Mouse (Mus musculus): Measurements from ENCODE around the gene Gm17571. TPM values are rescaled to one million over a fixed set of nuclear protein-coding genes. Genes with fewer than 3 reads are reported as not detected.

The Gm17571 gene
- total and polyA plus RNA-seq, 3 experiments, result not detected

DNA sequence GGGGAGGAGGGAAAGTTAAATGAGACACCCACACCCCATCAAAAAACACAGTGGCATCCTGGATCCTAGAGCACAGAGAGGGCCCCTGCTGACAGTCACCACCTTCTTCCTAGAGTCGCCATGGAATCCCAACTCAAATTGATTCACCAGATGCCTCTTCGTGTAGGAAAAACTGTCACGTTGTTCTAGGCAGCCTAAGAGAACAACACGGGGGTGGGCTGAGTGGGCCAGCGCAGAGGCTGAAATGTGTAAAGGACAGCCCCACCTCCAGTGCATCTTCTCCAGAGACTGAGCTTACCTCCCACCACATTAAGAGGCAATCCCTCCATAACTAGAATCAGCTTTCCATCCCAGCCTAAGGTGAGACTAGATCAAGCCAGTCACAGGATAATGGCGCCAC is 11.2 kb upstream of the Gm17571 start:
- in situ Hi-C loops (cut with MboI; ENCODE audit: low pct_ligation_motif_present, low pct_unique_long_range_greater_than_20kb, low sequenced_read_pairs), result no loop called here
- Histone ChIP-seq H3K4me2 (ENCODE audit: insufficient read depth, low read depth, poor library complexity, severe bottlenecking) (no peak overlapping the region), H3K4me3 (replicated peaks in 1 of 3; ENCODE audit: low read depth in 2 of 3, low read length in 2 of 3, poor library complexity in 1 of 3) (no peak overlapping the region), H3K9me3 (replicated peaks; ENCODE audit: low read length) (no peaks in the 10 kb centered on the region), H3K27ac (ENCODE audit: insufficient read depth, low read depth) (no peak overlapping the region), H3K79me2 (replicated peaks; ENCODE audit: control insufficient read depth, extremely low read depth, insufficient read depth, poor library complexity, severe bottlenecking) (peaks cover 1% of the 10 kb centered on the region), H3K4me1 (ENCODE audit: control insufficient read depth in 1 of 2, insufficient read depth in 2 of 2) (0 out of 4 replicates have a peak, but pooled peaks cover 0 to 9% of the 10 kb centered on the region in 2 experiments), H3K27me3 (replicated peaks) (no peaks in the 10 kb centered on the region), H3K9ac (ENCODE audit: insufficient read depth, low read depth) (no peak overlapping the region), H3K36me3 (replicated peaks in 1 of 2; ENCODE audit: control insufficient read depth in 1 of 2, insufficient read depth in 1 of 2, low read length in 1 of 2) (peaks cover 0 to 12% of the 10 kb centered on the region in 2 experiments)
- dilution Hi-C loops (cut with MboI; ENCODE audit: extremely low pct_ligation_motif_present, extremely low pct_unique_long_range_greater_than_20kb, low sequenced_read_pairs), result no loop called here
- DNase-seq (ENCODE audit: extremely low read depth), result no peak
- no peak for TF ChIP-seq PAX5 (IDR thresholded peaks at IDR 0.05; ENCODE audit: low read length)
- no peak for TF ChIP-seq EP300 (IDR thresholded peaks at IDR 0.05; ENCODE audit: low read length)
- no peak for TF ChIP-seq ZNF384 (IDR thresholded peaks at IDR 0.05; ENCODE audit: low read depth, low read length)
- TF ChIP-seq POLR2AphosphoS2 (IDR thresholded peaks at IDR 0.05; ENCODE audit: low read depth, low read length), result no peak
- no peak for TF ChIP-seq NELFE (IDR thresholded peaks at IDR 0.05; ENCODE audit: low read depth, low read length)
- TF ChIP-seq SIN3A (IDR thresholded peaks at IDR 0.05; ENCODE audit: low read length), result no peak
- no peak for TF ChIP-seq USF1 (IDR thresholded peaks at IDR 0.05; ENCODE audit: low read depth, low read length)
- TF ChIP-seq POLR2A (IDR thresholded peaks at IDR 0.05; ENCODE audit: low read depth, low read length), result no peak
- no peak for TF ChIP-seq TBP (conservative IDR thresholded peaks at IDR 0.05; ENCODE audit: low read depth, low read length)
- no peak for TF ChIP-seq MAFK (IDR thresholded peaks at IDR 0.05; ENCODE audit: insufficient replicate concordance, low read length)
- no peak for TF ChIP-seq KAT2A (IDR thresholded peaks at IDR 0.05; ENCODE audit: insufficient replicate concordance, low read length)
- TF ChIP-seq TCF12 (IDR thresholded peaks at IDR 0.05; ENCODE audit: low read depth, low read length), result no peak
- TF ChIP-seq CHD2 (IDR thresholded peaks at IDR 0.05; ENCODE audit: low read length), result no peak

DNA sequence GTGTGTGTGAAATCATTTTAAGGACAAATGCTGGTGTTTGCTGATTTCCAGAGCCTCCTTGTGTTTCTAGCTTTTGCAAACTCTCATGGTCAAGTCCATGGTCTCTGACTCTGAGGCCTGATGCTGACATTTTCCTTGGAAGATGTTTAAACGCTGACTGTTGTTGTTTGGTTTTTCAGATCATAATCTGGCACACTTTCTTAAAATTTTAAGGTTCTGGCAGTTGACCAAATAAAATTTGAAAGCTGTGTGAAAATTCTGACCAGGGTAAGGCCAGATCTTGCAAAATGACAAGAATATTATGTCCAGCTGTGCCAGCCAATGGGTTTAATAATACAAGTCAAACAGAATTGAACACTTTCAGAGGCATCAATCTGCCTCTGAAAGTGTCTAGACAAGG is 8.7 kb upstream of the Gm17571 start:
- peaks cover 1% of the 10 kb centered on the region for H3K79me2 ChIP-seq (replicated peaks; ENCODE audit: control insufficient read depth, extremely low read depth, insufficient read depth, poor library complexity, severe bottlenecking)

GRCm38 (mm10) chr9:13454651-13455123 is 8.1 kb upstream of the Gm17571 start:
- Histone ChIP-seq H3K27me3 (replicated peaks) (no peaks in the 10 kb centered on the region), H3K4me2 (ENCODE audit: insufficient read depth, low read depth, poor library complexity, severe bottlenecking) (no peak overlapping the region), H3K36me3 (replicated peaks in 1 of 2; ENCODE audit: control insufficient read depth in 1 of 2, insufficient read depth in 1 of 2, low read length in 1 of 2) (peaks cover 3 to 24% of the 10 kb centered on the region in 2 experiments), H3K9ac (ENCODE audit: insufficient read depth, low read depth) (no peak overlapping the region), H3K27ac (ENCODE audit: insufficient read depth, low read depth) (no peak overlapping the region), H3K9me3 (replicated peaks; ENCODE audit: low read length) (no peaks in the 10 kb centered on the region), H3K4me1 (ENCODE audit: control insufficient read depth in 1 of 2, insufficient read depth in 2 of 2) (0 out of 4 replicates have a peak, but pooled peaks cover 0 to 9% of the 10 kb centered on the region in 2 experiments), H3K79me2 (replicated peaks; ENCODE audit: control insufficient read depth, extremely low read depth, insufficient read depth, poor library complexity, severe bottlenecking) (peaks cover 1% of the 10 kb centered on the region), H3K4me3 (replicated peaks in 1 of 3; ENCODE audit: low read depth in 2 of 3, low read length in 2 of 3, poor library complexity in 1 of 3) (no peak overlapping the region)
- in situ Hi-C loops (cut with MboI; ENCODE audit: low pct_ligation_motif_present, low pct_unique_long_range_greater_than_20kb, low sequenced_read_pairs), result no loop called here
- dilution Hi-C loops (cut with MboI; ENCODE audit: extremely low pct_ligation_motif_present, extremely low pct_unique_long_range_greater_than_20kb, low sequenced_read_pairs), result no loop called here
- TF ChIP-seq ZC3H11A (IDR thresholded peaks at IDR 0.05; ENCODE audit: low read depth, low read length) (no peak), EP300 (IDR thresholded peaks at IDR 0.05; ENCODE audit: low read length) (no peak), MAFK (IDR thresholded peaks at IDR 0.05; ENCODE audit: insufficient replicate concordance, low read length) (no peak), USF1 (IDR thresholded peaks at IDR 0.05; ENCODE audit: low read depth, low read length) (no peak), ZKSCAN1 (IDR thresholded peaks at IDR 0.05; ENCODE audit: borderline replicate concordance, low read depth, low read length) (no peak), SIN3A (IDR thresholded peaks at IDR 0.05; ENCODE audit: low read length) (no peak), E2F4 (IDR thresholded peaks at IDR 0.05; ENCODE audit: insufficient replicate concordance, low read depth, low read length) (no peak), RCOR1 (conservative IDR thresholded peaks at IDR 0.05; ENCODE audit: low read depth, low read length) (no peak), ELF1 (IDR thresholded peaks at IDR 0.05; ENCODE audit: low read depth, low read length) (no peak), MYC (IDR thresholded peaks at IDR 0.05; ENCODE audit: low read depth, low read length) (no peak), BHLHE40 (IDR thresholded peaks at IDR 0.05; ENCODE audit: low read depth, low read length) (no peak)
- DNase-seq (ENCODE audit: extremely low read depth), result no peak

More for the DNA sequence above, 8.7 kb upstream of the Gm17571 start:
- no peak overlapping the region for H3K4me2 ChIP-seq (ENCODE audit: insufficient read depth, low read depth, poor library complexity, severe bottlenecking)
- 0 out of 4 replicates have a peak, but pooled peaks cover 0 to 9% of the 10 kb centered on the region in 2 experiments for H3K4me1 ChIP-seq (ENCODE audit: control insufficient read depth in 1 of 2, insufficient read depth in 2 of 2)
- H3K4me3 ChIP-seq (replicated peaks in 1 of 3; ENCODE audit: low read depth in 2 of 3, low read length in 2 of 3, poor library complexity in 1 of 3), result no peak overlapping the region
- DNase-seq (ENCODE audit: extremely low read depth), result no peak
- H3K9ac ChIP-seq (ENCODE audit: insufficient read depth, low read depth), result no peak overlapping the region
- no peaks in the 10 kb centered on the region for H3K9me3 ChIP-seq (replicated peaks; ENCODE audit: low read length)
- in situ Hi-C loops (cut with MboI; ENCODE audit: low pct_ligation_motif_present, low pct_unique_long_range_greater_than_20kb, low sequenced_read_pairs) (no loop called here), dilution Hi-C loops (cut with MboI; ENCODE audit: extremely low pct_ligation_motif_present, extremely low pct_unique_long_range_greater_than_20kb, low sequenced_read_pairs) (no loop called here)
- peaks cover 3 to 20% of the 10 kb centered on the region in 2 experiments for H3K36me3 ChIP-seq (replicated peaks in 1 of 2; ENCODE audit: control insufficient read depth in 1 of 2, insufficient read depth in 1 of 2, low read length in 1 of 2)
- H3K27ac ChIP-seq (ENCODE audit: insufficient read depth, low read depth), result no peak overlapping the region
- no peaks in the 10 kb centered on the region for H3K27me3 ChIP-seq (replicated peaks)
- TF ChIP-seq CHD2 (IDR thresholded peaks at IDR 0.05; ENCODE audit: low read length), result no peak
- TF ChIP-seq CHD1 (IDR thresholded peaks at IDR 0.05; ENCODE audit: low read depth, low read length), result no peak
- no peak for TF ChIP-seq ZKSCAN1 (IDR thresholded peaks at IDR 0.05; ENCODE audit: borderline replicate concordance, low read depth, low read length)
- no peak for TF ChIP-seq BHLHE40 (IDR thresholded peaks at IDR 0.05; ENCODE audit: low read depth, low read length)
